Mouse (Mus musculus) heart, embryonic 16.5 days (tissue): ENCODE measurements around the gene B3galt4. TPM values are rescaled to one million over a fixed set of nuclear protein-coding genes. Genes with fewer than 3 reads are reported as not detected.

Source experiments
- ATAC-seq: fragments of 200-750 bp; cut with Nextera tagmentation; replicated peaks from 2 replicates; pipeline ENCODE4 v1.8.0; 2017; ENCODE audit warnings: moderate number of reproducible peaks; ENCODE audit not compliant: insufficient read depth, low FRiP score; ENCODE audit errors: extremely low read depth
- H3K27ac ChIP-seq: fragments of 300-500 bp; sonication (generic); 2 replicates; pipeline ENCODE4 v1.5.1; 2014; ENCODE audit warnings: mild to moderate bottlenecking, low read length, control low read depth, moderate library complexity
- H3K27me3 ChIP-seq: fragments of 300-500 bp; sonication (generic); 2 replicates; pipeline ENCODE4 v1.6.1; 2014; ENCODE audit warnings: low read length, mixed read lengths; ENCODE audit not compliant: control insufficient read depth, insufficient read depth
- H3K36me3 ChIP-seq: fragments of 300-500 bp; sonication (generic); 2 replicates; pipeline ENCODE4 v1.6.1; 2014; ENCODE audit not compliant: control insufficient read depth, insufficient read depth
- H3K4me1 ChIP-seq: fragments of 300-500 bp; sonication (generic); 2 replicates; pipeline ENCODE4 v1.6.1; 2014; ENCODE audit warnings: low read length, mixed read lengths; ENCODE audit not compliant: control insufficient read depth, insufficient read depth
- H3K4me2 ChIP-seq: fragments of 300-500 bp; sonication (generic); 2 replicates; pipeline ENCODE4 v1.6.1; 2014; ENCODE audit warnings: low read depth, mild to moderate bottlenecking, control low read depth, low read length
- H3K4me3 ChIP-seq: fragments of 300-500 bp; sonication (generic); 2 replicates; pipeline ENCODE4 v1.5.1; 2014; ENCODE audit warnings: mild to moderate bottlenecking, control low read depth, low read length
- H3K9ac ChIP-seq: fragments of 300-500 bp; sonication (generic); 2 replicates; pipeline ENCODE4 v1.6.1; 2014; ENCODE audit warnings: low read length, control low read depth
- H3K9me3 ChIP-seq: fragments of 300-500 bp; sonication (generic); replicated peaks from 2 replicates; pipeline ENCODE4 v1.6.1; 2016; ENCODE audit warnings: low read length; ENCODE audit not compliant: control insufficient read depth
- WGBS: fragments of 180-500 bp; shearing (Covaris S2); extraction: QIAGEN DNeasy Blood & Tissue Kit; methylation state at CpG from one replicate; pipeline ENCODE4 v1.1.7; 2014; 5-methylcytosine and 5-hydroxymethylcytosine counted together
- polyA plus RNA-seq: library from polyadenylated mRNA; unstranded; fragments of >200 nt; fragmentation: Nextera tagmentation; extraction: Ambion mirVana; gene quantifications from 2 replicates; pipeline ENCODE4 v1.2.1, GENCODE M21; 2015

B3galt4 gene
- polyA plus RNA-seq, 1 experiment from 2014 or later = 5.8 TPM

- no peak overlapping the region for H3K4me3 ChIP-seq
- H3K27me3 ChIP-seq = peaks cover 14% of the 10 kb centered on the region
- H3K27ac ChIP-seq = no peak overlapping the region
- no peak for ATAC-seq
- no peaks in the 10 kb centered on the region for H3K36me3 ChIP-seq
- no peak overlapping the region for H3K4me2 ChIP-seq
- 3% methylated on average over 1 of the region's 1 CpGs for WGBS
- no peak overlapping the region for H3K9ac ChIP-seq
- peaks cover 8% of the 10 kb centered on the region for H3K9me3 ChIP-seq
- no peaks in the 10 kb centered on the region for H3K4me1 ChIP-seq
Observed at GRCm38 (mm10) chr17:33972691-33973090, 21.4 kb upstream of the B3galt4 start.

DNA sequence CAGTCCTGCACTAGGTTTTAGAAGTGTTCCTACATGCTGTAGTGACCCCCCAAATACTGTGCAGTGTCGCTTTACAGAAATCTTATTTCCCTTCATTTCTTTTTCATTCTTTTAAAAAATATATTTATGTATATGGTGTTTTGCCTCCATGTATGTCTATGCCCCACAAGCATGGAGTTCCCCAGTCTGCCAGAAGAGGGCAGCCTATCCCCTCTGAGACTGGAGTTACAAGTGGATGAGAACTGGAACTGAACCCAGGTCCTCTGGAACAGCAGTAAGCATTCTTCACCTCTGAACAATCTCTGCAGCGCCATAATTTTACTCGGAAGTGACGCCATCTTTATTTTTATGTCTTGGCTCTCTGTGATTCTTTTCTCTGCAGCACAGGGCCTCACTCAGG, 18.1 kb upstream of the B3galt4 start:
- no peak for ATAC-seq
- 0 out of 2 replicates have a peak, but pooled peaks cover 2% of the 10 kb centered on the region for H3K27me3 ChIP-seq
- 71% methylated on average over 4 of the region's 4 CpGs for WGBS

GRCm38 (mm10) chr17:33968927-33969326, 17.6 kb upstream of the B3galt4 start:
- Histone ChIP-seq H3K4me2 (no peak overlapping the region), H3K36me3 (no peaks in the 10 kb centered on the region), H3K4me1 (no peaks in the 10 kb centered on the region), H3K27me3 (no peaks in the 10 kb centered on the region), H3K9me3 (peaks cover 8% of the 10 kb centered on the region), H3K9ac (no peak overlapping the region), H3K27ac (no peak overlapping the region), H3K4me3 (no peak overlapping the region)
- 31% methylated on average over 5 of the region's 5 CpGs for WGBS
- ATAC-seq = no peak; the same call in 1 of the 2 replicates

More for the DNA sequence above, 18.1 kb upstream of the B3galt4 start:
- Histone ChIP-seq H3K9me3 (peaks cover 8% of the 10 kb centered on the region), H3K36me3 (no peaks in the 10 kb centered on the region), H3K4me2 (no peak overlapping the region), H3K9ac (no peak overlapping the region), H3K27ac (no peak overlapping the region), H3K4me1 (no peaks in the 10 kb centered on the region), H3K4me3 (no peak overlapping the region)

DNA sequence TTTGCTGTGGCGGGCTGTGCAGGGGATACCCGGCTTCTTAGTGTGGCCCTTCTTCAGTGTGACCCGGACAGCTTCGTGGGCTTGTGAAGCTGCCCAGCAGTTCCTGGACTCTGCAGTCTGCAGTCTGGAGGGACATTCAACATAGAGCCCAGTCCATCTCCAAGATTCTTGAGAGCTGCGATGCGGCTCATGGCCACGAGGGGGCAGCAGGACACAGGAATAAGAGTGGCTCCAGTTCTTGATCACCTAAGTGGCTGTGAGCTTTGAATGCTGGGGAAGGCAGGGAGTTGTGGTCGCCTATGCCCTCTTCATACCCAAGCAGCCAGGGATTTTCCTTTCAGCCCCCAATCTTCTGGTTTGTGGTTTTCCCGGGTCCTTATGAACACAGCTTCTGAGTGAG, 17.2 kb upstream of the B3galt4 start:
- WGBS = 3% methylated on average over 9 of the region's 9 CpGs
- Histone ChIP-seq H3K27me3 (no peaks in the 10 kb centered on the region), H3K9me3 (peaks cover 8% of the 10 kb centered on the region), H3K4me1 (no peaks in the 10 kb centered on the region), H3K9ac (no peak overlapping the region), H3K4me2 (no peak overlapping the region), H3K4me3 (no peak overlapping the region), H3K27ac (no peak overlapping the region), H3K36me3 (no peaks in the 10 kb centered on the region)
- ATAC-seq = peak; percentile 70

GRCm38 (mm10) chr17:33965846-33966550, 14.7 kb upstream of the B3galt4 start:
- no peak overlapping the region for H3K9ac ChIP-seq
- no peak for ATAC-seq
- H3K4me1 ChIP-seq = no peaks in the 10 kb centered on the region
- 85% methylated on average over 16 of the region's 16 CpGs for WGBS
- H3K36me3 ChIP-seq = peaks cover 12% of the 10 kb centered on the region; the same call in 1 of the 2 replicates
- no peak overlapping the region for H3K27ac ChIP-seq
- no peak overlapping the region for H3K4me3 ChIP-seq
- no peak overlapping the region for H3K4me2 ChIP-seq
- H3K9me3 ChIP-seq = peaks cover 8% of the 10 kb centered on the region
- no peaks in the 10 kb centered on the region for H3K27me3 ChIP-seq

DNA sequence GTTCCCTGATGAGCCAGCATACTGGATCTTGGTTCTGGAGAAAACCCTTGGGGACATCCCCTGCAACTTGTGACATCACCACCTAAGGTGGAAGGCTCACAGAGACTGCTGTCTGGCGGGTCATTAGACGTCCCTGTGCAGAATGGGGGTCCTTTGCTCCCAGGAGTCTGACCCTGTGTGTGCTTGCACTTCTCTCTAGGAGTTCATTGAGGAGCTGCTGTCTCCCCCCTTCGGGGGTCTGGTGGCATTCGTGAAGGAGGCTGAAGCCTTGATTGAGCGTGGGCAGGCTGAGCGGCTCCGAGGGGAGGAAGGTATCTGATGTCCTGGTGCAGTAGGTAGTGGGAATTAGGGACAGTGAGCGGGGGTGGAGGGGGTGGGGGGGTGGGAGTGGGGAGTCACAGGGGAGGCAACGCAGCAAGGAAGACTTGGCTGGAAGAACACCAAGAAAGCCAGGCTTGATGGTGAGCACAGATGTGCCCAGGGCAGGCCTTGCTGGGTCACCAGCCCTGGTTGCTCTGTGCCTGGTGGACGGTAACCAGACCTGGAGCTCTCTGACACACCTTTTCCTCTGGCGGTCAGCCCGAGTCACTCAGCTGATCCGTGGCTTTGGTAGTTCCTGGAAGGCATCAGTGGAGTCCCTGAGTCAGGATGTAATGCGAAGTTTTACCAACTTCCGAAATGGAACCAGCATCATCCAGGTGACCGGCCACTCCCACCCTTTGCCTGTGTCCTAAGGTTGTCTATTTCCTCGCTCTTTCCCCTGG, 14.0 kb upstream of the B3galt4 start:
- H3K4me2 ChIP-seq = no peak overlapping the region
- no peak overlapping the region for H3K27ac ChIP-seq
- no peaks in the 10 kb centered on the region for H3K27me3 ChIP-seq
- H3K9ac ChIP-seq = no peak overlapping the region
- no peak for ATAC-seq
- 90% methylated on average over 17 of the region's 17 CpGs for WGBS
- no peak overlapping the region for H3K4me3 ChIP-seq
- H3K4me1 ChIP-seq = no peaks in the 10 kb centered on the region
- peaks cover 15% of the 10 kb centered on the region; the same call in 1 of the 2 replicates for H3K36me3 ChIP-seq
- peaks cover 7% of the 10 kb centered on the region for H3K9me3 ChIP-seq

- Histone ChIP-seq H3K36me3 (peaks cover 27% of the 10 kb centered on the region), H3K27ac (no peak overlapping the region), H3K9ac (no peak overlapping the region), H3K27me3 (no peaks in the 10 kb centered on the region), H3K4me3 (no peak overlapping the region), H3K9me3 (no peaks in the 10 kb centered on the region), H3K4me1 (no peaks in the 10 kb centered on the region), H3K4me2 (no peak overlapping the region)
- ATAC-seq = no peak
- 85% methylated on average over 7 of the region's 7 CpGs for WGBS
Observed at GRCm38 (mm10) chr17:33962876-33963275, 11.6 kb upstream of the B3galt4 start.

DNA sequence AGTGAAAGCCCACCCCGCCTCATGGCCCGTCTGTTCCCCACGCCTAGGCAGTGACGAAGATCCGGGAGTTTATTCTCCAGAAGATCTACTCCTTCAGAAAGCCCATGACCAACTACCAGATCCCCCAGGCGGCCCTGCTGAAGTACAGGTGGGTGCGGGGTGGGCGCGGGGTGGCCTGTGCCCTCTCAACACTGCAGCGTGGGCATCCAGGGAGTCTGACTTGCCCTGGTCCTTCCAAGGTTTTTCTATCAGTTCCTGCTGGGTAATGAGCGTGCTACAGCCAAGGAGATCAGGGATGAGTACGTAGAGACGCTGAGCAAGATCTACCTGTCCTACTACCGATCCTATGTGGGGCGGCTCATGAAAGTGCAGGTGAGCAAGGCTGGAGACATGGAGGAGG, 8.7 kb upstream of the B3galt4 start:
- Histone ChIP-seq H3K27ac (no peak overlapping the region), H3K9me3 (no peaks in the 10 kb centered on the region), H3K9ac (no peak overlapping the region), H3K27me3 (no peaks in the 10 kb centered on the region), H3K4me1 (peaks cover 6% of the 10 kb centered on the region), H3K4me3 (no peak overlapping the region), H3K4me2 (no peak overlapping the region), H3K36me3 (peaks cover 27% of the 10 kb centered on the region)
- WGBS = 89% methylated on average over 15 of the region's 15 CpGs
- ATAC-seq = no peak

DNA sequence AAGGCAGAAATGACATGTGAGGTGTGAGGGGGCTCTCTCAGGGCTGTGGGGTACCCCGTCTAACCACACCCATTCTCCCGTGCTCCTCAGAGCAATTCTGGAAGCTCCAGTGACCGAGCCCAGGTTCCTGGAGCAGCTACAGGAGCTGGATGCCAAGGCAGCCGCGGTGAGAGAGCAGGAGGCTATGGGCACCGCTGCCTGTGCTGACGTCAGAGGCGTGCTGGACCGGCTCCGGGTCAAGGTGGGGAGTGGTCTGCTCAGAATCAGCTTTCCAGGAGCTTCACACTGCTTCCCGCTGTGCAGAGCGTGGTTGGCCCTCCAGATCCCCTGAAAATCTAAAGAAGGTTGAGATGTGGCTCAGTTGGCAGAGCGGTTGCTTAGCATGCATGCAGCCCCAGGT, 7.8 kb upstream of the B3galt4 start:
- Histone ChIP-seq H3K4me3 (no peak overlapping the region), H3K9me3 (no peaks in the 10 kb centered on the region), H3K9ac (no peak overlapping the region), H3K4me2 (no peak overlapping the region), H3K27ac (no peak overlapping the region), H3K36me3 (peaks cover 30% of the 10 kb centered on the region), H3K27me3 (no peaks in the 10 kb centered on the region), H3K4me1 (peaks cover 12% of the 10 kb centered on the region)
- 91% methylated on average over 13 of the region's 13 CpGs for WGBS
- no peak for ATAC-seq
